Comparison of ENCODE assay signal across 25 mouse cellular contexts in the genomic region with DNA sequence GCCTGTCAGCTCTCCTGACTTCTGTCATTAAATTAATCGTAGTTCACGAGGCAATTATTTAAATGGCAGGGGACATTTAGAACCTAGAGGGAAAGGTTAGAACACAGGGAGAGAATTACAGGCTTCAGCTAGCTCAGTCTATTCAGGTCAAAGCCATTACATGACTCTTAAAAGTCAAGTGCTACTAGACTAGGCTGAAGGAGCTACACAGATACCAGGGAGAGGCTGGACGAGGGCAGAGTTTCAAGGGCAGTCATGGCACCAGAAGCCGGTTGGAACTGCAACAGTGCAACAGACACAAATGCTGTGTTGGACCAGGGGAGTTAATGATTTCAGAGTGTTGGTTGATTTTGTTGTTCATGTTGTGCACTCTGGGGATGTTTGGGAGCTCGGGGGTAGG.
DNase-seq lines count a peak whose midpoint lies in the region; ATAC-seq and TF ChIP-seq lines count a peak whose summit lies in the region.
"Had no signal": no experiment of that assay in that cellular context is flagged by ENCODE, and none has a peak within 500 bp of the region (broad histone marks: within the 10 kb centered on the region; RNA-seq: fewer than 3 reads in every experiment).

No protein-coding gene starts in this region.

- peak; percentile 20 for DNase-seq in heart, postnatal 0 days (ENCODE audit: low spot score)
- DNase-seq in heart, adult 2 months = no peak
- peak; percentile 28 for DNase-seq in kidney, adult 2 months
- DNase-seq in kidney, postnatal 14 days = no peak
- DNase-seq in lung, adult 2 months = no peak
- DNase-seq in lung, postnatal 25 days (ENCODE audit: low spot score) = peak; percentile 51
- no peak for DNase-seq in lung, postnatal 4 days
- DNase-seq: adrenal gland, adult 8-10 months; adrenal gland, postnatal 14 days; adrenal gland, postnatal 36 days; B cell, adult 2 months; cerebellum, adult 11-12 months; cerebellum, adult 2 months; cerebellum, adult 9-10 months; cerebellum, postnatal 10 days; cerebellum, postnatal 25 days had no signal

- no peak; the same call in 1 of the 2 replicates for ATAC-seq in heart, postnatal 0 days (ENCODE audit: insufficient read depth, low read depth)
- peak; percentile 41; the same call in 1 of the 2 replicates for ATAC-seq in lung, embryonic 16.5 days (ENCODE audit: low read depth)
- ATAC-seq: activated CD4-positive, CD25-positive, alpha-beta regulatory T cell, adult 4 months; CD4-positive, CD25-positive, alpha-beta regulatory T cell, adult 4 months; forebrain, embryonic 13.5 days; Patski had no signal

- intact Hi-C loops in heart, adult 2 months (cut with DNase I) = no loop called here

- H3K36me3 ChIP-seq in heart, postnatal 0 days (replicated peaks; ENCODE audit: control insufficient read depth, insufficient read depth, low read length) = no peaks in the 10 kb centered on the region
- H3K36me3 ChIP-seq in heart, adult 2 months (ENCODE audit: control insufficient read depth, insufficient read depth, low read length) = no peaks in the 10 kb centered on the region
- H3K36me3 ChIP-seq in kidney, adult 2 months (ENCODE audit: control insufficient read depth, insufficient read depth, low read length) = no peaks in the 10 kb centered on the region
- no peaks in the 10 kb centered on the region for H3K36me3 ChIP-seq in lung, embryonic 16.5 days (ENCODE audit: control insufficient read depth, insufficient read depth, low read length)
- H3K36me3 ChIP-seq: embryonic facial prominence, embryonic 10.5 days; embryonic facial prominence, embryonic 12.5 days; G1E had no signal

- no peak overlapping the region for H3K4me3 ChIP-seq in heart, postnatal 0 days (ENCODE audit: low read depth, low read length)
- H3K4me3 ChIP-seq in heart, adult 2 months = no peak overlapping the region
- H3K4me3 ChIP-seq in kidney, adult 2 months (ENCODE audit: insufficient read depth, low read depth, low read length) = no peak overlapping the region
- no peak overlapping the region for H3K4me3 ChIP-seq in lung, embryonic 16.5 days (ENCODE audit: low read length)
- no peak overlapping the region for H3K4me3 ChIP-seq in lung, adult 2 months (replicated peaks; ENCODE audit: extremely low read depth, low read depth, low read length)
- H3K4me3 ChIP-seq: embryonic facial prominence, embryonic 10.5 days; embryonic facial prominence, embryonic 12.5 days; forebrain, embryonic 13.5 days had no signal

- TF ChIP-seq POLR2A in heart, adult 2 months (IDR thresholded peaks at IDR 0.05; ENCODE audit: insufficient read depth, low read depth, low read length) = no peak
- no peak for TF ChIP-seq POLR2A in kidney, adult 2 months (IDR thresholded peaks at IDR 0.05; ENCODE audit: low read depth, low read length)
- TF ChIP-seq POLR2A in lung, adult 2 months (IDR thresholded peaks at IDR 0.05; ENCODE audit: borderline replicate concordance, extremely low read depth, low read depth, low read length) = no peak

- H3K27ac ChIP-seq in heart, postnatal 0 days (ENCODE audit: low read depth) = no peak overlapping the region
- no peak overlapping the region for H3K27ac ChIP-seq in heart, adult 2 months
- H3K27ac ChIP-seq in kidney, adult 2 months (ENCODE audit: insufficient read depth, low read depth, low read length) = no peak overlapping the region
- H3K27ac ChIP-seq in lung, embryonic 16.5 days (ENCODE audit: low read length) = no peak overlapping the region
- H3K27ac ChIP-seq: embryonic facial prominence, embryonic 10.5 days; embryonic facial prominence, embryonic 12.5 days; forebrain, embryonic 13.5 days had no signal

- H3K79me2 ChIP-seq in heart, adult 2 months (replicated peaks; ENCODE audit: control insufficient read depth, insufficient read depth, low read length) = no peaks in the 10 kb centered on the region

- no peaks in the 10 kb centered on the region for H3K9me3 ChIP-seq in heart, postnatal 0 days (replicated peaks; ENCODE audit: control insufficient read depth, low read length)
- H3K9me3 ChIP-seq in lung, embryonic 16.5 days (ENCODE audit: control insufficient read depth, low read length) = no peaks in the 10 kb centered on the region
- H3K9me3 ChIP-seq: embryonic facial prominence, embryonic 10.5 days; embryonic facial prominence, embryonic 12.5 days; forebrain, embryonic 13.5 days had no signal

- no peak for TF ChIP-seq CTCF in heart, postnatal 0 days (IDR thresholded peaks at IDR 0.05; ENCODE audit: low read depth)
- TF ChIP-seq CTCF in heart, adult 2 months (IDR thresholded peaks at IDR 0.05) = no peak
- no peak for TF ChIP-seq CTCF in kidney, adult 2 months (conservative IDR thresholded peaks at IDR 0.05; ENCODE audit: insufficient read depth, insufficient read length, low read depth, low read length)
- TF ChIP-seq CTCF in lung, adult 2 months (IDR thresholded peaks at IDR 0.05; ENCODE audit: insufficient read depth, low read length) = no peak

- no peak overlapping the region for H3K9ac ChIP-seq in heart, postnatal 0 days (replicated peaks; ENCODE audit: low read depth, low read length)
- no peak overlapping the region for H3K9ac ChIP-seq in heart, adult 2 months (ENCODE audit: low read depth, low read length)
- no peak overlapping the region for H3K9ac ChIP-seq in lung, embryonic 16.5 days (ENCODE audit: low read length)
- H3K9ac ChIP-seq: embryonic facial prominence, embryonic 12.5 days; forebrain, embryonic 13.5 days had no signal

- 48% methylated on average over 5 of the region's 5 CpGs for WGBS in heart, postnatal 0 days
- 69% methylated on average over 5 of the region's 5 CpGs for WGBS in heart, adult 2 months
- WGBS in kidney, adult 2 months = 73% methylated on average over 5 of the region's 5 CpGs
- 70% methylated on average over 5 of the region's 5 CpGs for WGBS in lung, embryonic 16.5 days
- WGBS in lung, adult 2 months = 71% methylated on average over 5 of the region's 5 CpGs

- H3K4me2 ChIP-seq in heart, postnatal 0 days (ENCODE audit: low read depth, low read length) = no peak overlapping the region
- no peak overlapping the region for H3K4me2 ChIP-seq in lung, embryonic 16.5 days (ENCODE audit: low read depth, low read length)
- H3K4me2 ChIP-seq: embryonic facial prominence, embryonic 12.5 days; forebrain, embryonic 13.5 days had no signal

- no peaks in the 10 kb centered on the region for H3K27me3 ChIP-seq in heart, postnatal 0 days (ENCODE audit: control insufficient read depth, insufficient read depth, low read length)
- H3K27me3 ChIP-seq in heart, adult 2 months (ENCODE audit: control insufficient read depth, insufficient read depth, low read length) = no peaks in the 10 kb centered on the region
- H3K27me3 ChIP-seq in kidney, adult 2 months (replicated peaks; ENCODE audit: control insufficient read depth, insufficient read depth, low read length) = no peaks in the 10 kb centered on the region
- H3K27me3 ChIP-seq in lung, embryonic 16.5 days (ENCODE audit: control insufficient read depth, insufficient read depth, low read depth, low read length) = no peaks in the 10 kb centered on the region
- H3K27me3 ChIP-seq: CH12.LX; embryonic facial prominence, embryonic 12.5 days; forebrain, embryonic 13.5 days; Patski had no signal

- H3K4me1 ChIP-seq in heart, postnatal 0 days (ENCODE audit: control insufficient read depth, insufficient read depth) = no peaks in the 10 kb centered on the region
- H3K4me1 ChIP-seq in heart, adult 2 months (ENCODE audit: control insufficient read depth, insufficient read depth, low read length) = no peaks in the 10 kb centered on the region
- H3K4me1 ChIP-seq in kidney, adult 2 months (ENCODE audit: control insufficient read depth, insufficient read depth, low read length) = no peaks in the 10 kb centered on the region
- peaks cover 3% of the 10 kb centered on the region; the same call in 1 of the 2 replicates for H3K4me1 ChIP-seq in lung, embryonic 16.5 days (replicated peaks; ENCODE audit: control insufficient read depth, insufficient read depth, low read length)
- no peaks in the 10 kb centered on the region; the same call in 1 of the 2 replicates for H3K4me1 ChIP-seq in lung, adult 2 months (ENCODE audit: control insufficient read depth, insufficient read depth, low read length)
- H3K4me1 ChIP-seq: embryonic facial prominence, embryonic 12.5 days; forebrain, embryonic 13.5 days had no signal

- no peak for TF ChIP-seq EP300 in heart, postnatal 0 days (IDR thresholded peaks at IDR 0.05; ENCODE audit: low read depth)
- TF ChIP-seq EP300 in heart, adult 2 months (IDR thresholded peaks at IDR 0.05; ENCODE audit: insufficient read depth, low read depth, low read length) = no peak

Comparison
In these comparisons a context has a peak if more than half of its experiments do, and no peak if none do; other contexts are left out.
1. DNase-seq: peak in heart, postnatal 0 days (single experiment), kidney, adult 2 months (single experiment) and lung, postnatal 25 days (single experiment); none in heart, adult 2 months (0 of 2), kidney, postnatal 14 days (single experiment), lung, adult 2 months (single experiment) and lung, postnatal 4 days (0 of 2).